Mouse (Mus musculus): ENCODE measurements around the gene Rspo1. TPM values are rescaled to one million over a fixed set of nuclear protein-coding genes. Genes with fewer than 3 reads are reported as not detected.

Rspo1 gene
- polyA plus RNA-seq, 1 experiment = 0.04 TPM

DNA sequence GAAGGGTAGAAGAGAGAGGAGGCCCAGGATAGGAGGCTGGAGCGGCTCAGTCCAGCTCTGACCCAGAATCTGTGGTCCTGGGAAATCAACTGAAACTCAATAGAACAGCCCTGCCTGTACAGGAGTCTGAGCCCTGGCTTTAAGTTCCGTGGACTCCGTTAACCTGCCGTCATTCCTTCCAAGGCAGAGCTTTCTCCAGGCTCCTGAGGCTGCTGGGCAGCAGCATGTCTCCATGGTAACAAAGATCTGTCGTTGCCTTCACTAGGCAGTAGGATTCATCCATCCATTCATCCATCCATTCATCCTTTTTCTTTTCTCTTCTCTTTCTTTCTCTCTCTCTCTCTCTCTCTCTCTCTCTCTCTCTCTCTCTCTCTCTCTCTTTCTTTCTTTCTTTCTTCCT lies 15.6 kb upstream of the Rspo1 start:
- Histone ChIP-seq H3K79me3 (ENCODE audit: low read depth) (no peaks in the 10 kb centered on the region), H3K27me3 (ENCODE audit: control insufficient read depth, insufficient read depth, insufficient read length) (peaks cover 87% of the 10 kb centered on the region), H3K4me3 (ENCODE audit: insufficient read depth, poor library complexity, severe bottlenecking) (no peak overlapping the region), H3K79me2 (ENCODE audit: control insufficient read depth, insufficient read depth) (no peaks in the 10 kb centered on the region), H3ac (ENCODE audit: control insufficient read depth, insufficient read length, low read depth) (no peak overlapping the region), H3K36me3 (ENCODE audit: control insufficient read depth, insufficient read depth) (no peaks in the 10 kb centered on the region)
- no peak for TF ChIP-seq MYOG (IDR thresholded peaks at IDR 0.05; ENCODE audit: control insufficient read depth, extremely low read depth, insufficient read length)
- TF ChIP-seq MAX (IDR thresholded peaks at IDR 0.05) = no peak
- no peak for TF ChIP-seq USF1 (IDR thresholded peaks at IDR 0.05; ENCODE audit: low read depth)
- no peak for TF ChIP-seq CTCF (IDR thresholded peaks at IDR 0.05; ENCODE audit: control insufficient read depth, insufficient read depth, insufficient read length)
- TF ChIP-seq FOSL1 (IDR thresholded peaks at IDR 0.05; ENCODE audit: insufficient read depth, low read length, poor library complexity, severe bottlenecking) = no peak
- TF ChIP-seq MYOD1 (IDR thresholded peaks at IDR 0.05; ENCODE audit: control insufficient read depth, insufficient read length, low read depth) = no peak
- no peak for TF ChIP-seq CEBPB (IDR thresholded peaks at IDR 0.05; ENCODE audit: low read depth)

DNA sequence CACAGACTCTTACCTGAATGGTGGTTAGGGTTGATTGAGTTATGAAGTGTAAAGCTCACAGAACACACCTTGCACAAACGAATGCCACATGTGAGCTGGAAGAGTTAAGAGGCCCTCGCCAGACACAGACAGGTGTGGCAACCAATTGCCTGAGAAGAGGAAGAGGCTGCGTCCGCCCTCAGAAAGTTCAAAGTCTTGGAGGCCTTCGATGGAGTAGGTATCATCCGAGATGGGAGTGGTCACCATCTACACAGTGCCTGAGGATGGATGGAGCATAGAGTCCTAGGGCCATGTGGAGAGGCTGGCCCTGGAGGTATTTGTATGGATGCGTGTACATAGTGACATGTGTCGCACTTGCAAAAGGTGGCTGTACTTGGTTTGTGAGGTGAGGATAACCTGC lies 15.1 kb upstream of the Rspo1 start:
- Histone ChIP-seq H3ac (ENCODE audit: control insufficient read depth, insufficient read length, low read depth) (no peak overlapping the region), H3K36me3 (ENCODE audit: control insufficient read depth, insufficient read depth) (no peaks in the 10 kb centered on the region), H3K4me3 (ENCODE audit: insufficient read depth, poor library complexity, severe bottlenecking) (no peak overlapping the region), H3K79me3 (ENCODE audit: low read depth) (no peaks in the 10 kb centered on the region), H3K79me2 (ENCODE audit: control insufficient read depth, insufficient read depth) (no peaks in the 10 kb centered on the region), H3K27me3 (ENCODE audit: control insufficient read depth, insufficient read depth, insufficient read length) (peaks cover 88% of the 10 kb centered on the region)
- TF ChIP-seq USF1 (IDR thresholded peaks at IDR 0.05; ENCODE audit: low read depth) = no peak
- no peak for TF ChIP-seq CTCF (IDR thresholded peaks at IDR 0.05; ENCODE audit: control insufficient read depth, insufficient read depth, insufficient read length)
- TF ChIP-seq FOSL1 (IDR thresholded peaks at IDR 0.05; ENCODE audit: insufficient read depth, low read length, poor library complexity, severe bottlenecking) = no peak
- TF ChIP-seq MYOD1 (IDR thresholded peaks at IDR 0.05; ENCODE audit: control insufficient read depth, insufficient read length, low read depth) = no peak
- no peak for TF ChIP-seq MAX (IDR thresholded peaks at IDR 0.05)
- no peak for TF ChIP-seq CEBPB (IDR thresholded peaks at IDR 0.05; ENCODE audit: low read depth)
- TF ChIP-seq MYOG (IDR thresholded peaks at IDR 0.05; ENCODE audit: control insufficient read depth, extremely low read depth, insufficient read length) = no peak

DNA sequence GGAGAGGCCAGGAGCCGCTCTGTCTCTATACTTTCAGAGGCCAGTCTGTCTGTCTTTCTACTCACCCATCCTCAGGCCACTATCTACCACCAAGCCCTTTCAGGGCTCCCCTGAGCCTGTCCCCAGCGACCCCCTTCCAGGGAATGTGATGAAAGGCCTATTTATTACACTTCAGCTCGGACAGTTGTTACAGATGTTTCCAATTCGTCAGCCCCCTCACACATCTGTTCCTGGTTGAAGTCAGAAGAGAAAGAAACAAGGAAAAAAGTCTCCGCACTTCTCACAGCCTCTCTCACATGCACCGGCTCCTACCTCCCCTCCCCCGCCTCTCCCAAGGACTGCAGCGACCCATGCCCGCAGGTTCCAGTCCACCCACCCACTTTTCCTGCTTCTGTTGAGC lies 13.9 kb upstream of the Rspo1 start:
- H3ac ChIP-seq (ENCODE audit: control insufficient read depth, insufficient read length, low read depth) = no peak overlapping the region
- H3K27me3 ChIP-seq (ENCODE audit: control insufficient read depth, insufficient read depth, insufficient read length) = peaks cover 92% of the 10 kb centered on the region
- no peaks in the 10 kb centered on the region for H3K79me2 ChIP-seq (ENCODE audit: control insufficient read depth, insufficient read depth)
- TF ChIP-seq MYOD1 (IDR thresholded peaks at IDR 0.05; ENCODE audit: control insufficient read depth, insufficient read length, low read depth) = no peak
- TF ChIP-seq CTCF (IDR thresholded peaks at IDR 0.05; ENCODE audit: control insufficient read depth, insufficient read depth, insufficient read length) = no peak
- TF ChIP-seq MAX (IDR thresholded peaks at IDR 0.05) = no peak
- TF ChIP-seq USF1 (IDR thresholded peaks at IDR 0.05; ENCODE audit: low read depth) = no peak
- H3K36me3 ChIP-seq (ENCODE audit: control insufficient read depth, insufficient read depth) = no peaks in the 10 kb centered on the region
- H3K79me3 ChIP-seq (ENCODE audit: low read depth) = no peaks in the 10 kb centered on the region
- H3K4me3 ChIP-seq (ENCODE audit: insufficient read depth, poor library complexity, severe bottlenecking) = no peak overlapping the region

DNA sequence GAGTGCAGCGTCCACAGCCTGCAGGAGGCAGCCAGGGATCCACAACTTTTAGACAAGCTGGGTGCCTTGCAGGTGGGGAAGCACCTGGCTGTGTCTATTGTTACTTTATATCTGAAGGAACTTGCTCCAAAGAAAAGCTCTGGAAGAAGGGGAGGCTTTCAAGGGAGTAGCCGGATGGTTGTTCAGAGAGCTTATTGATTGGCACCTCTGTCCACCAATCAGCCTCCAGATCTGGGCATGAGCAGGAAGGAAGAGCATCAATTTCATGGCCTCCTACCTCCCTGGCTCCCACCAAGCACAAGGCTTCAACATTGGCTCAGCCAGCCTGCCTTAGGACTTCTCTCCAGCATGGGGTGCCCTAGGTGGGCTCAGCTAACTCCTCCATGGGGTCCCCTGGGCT lies 12.9 kb upstream of the Rspo1 start:
- TF ChIP-seq USF1 (IDR thresholded peaks at IDR 0.05; ENCODE audit: low read depth) (no peak), MAX (IDR thresholded peaks at IDR 0.05) (no peak), MYOG (IDR thresholded peaks at IDR 0.05; ENCODE audit: control insufficient read depth, extremely low read depth, insufficient read length) (no peak), CTCF (IDR thresholded peaks at IDR 0.05; ENCODE audit: control insufficient read depth, insufficient read depth, insufficient read length) (no peak), CEBPB (IDR thresholded peaks at IDR 0.05; ENCODE audit: low read depth) (no peak), MYOD1 (IDR thresholded peaks at IDR 0.05; ENCODE audit: control insufficient read depth, insufficient read length, low read depth) (no peak), FOSL1 (IDR thresholded peaks at IDR 0.05; ENCODE audit: insufficient read depth, low read length, poor library complexity, severe bottlenecking) (no peak)
- H3ac ChIP-seq (ENCODE audit: control insufficient read depth, insufficient read length, low read depth) = no peak overlapping the region
- H3K79me3 ChIP-seq (ENCODE audit: low read depth) = no peaks in the 10 kb centered on the region
- H3K4me3 ChIP-seq (ENCODE audit: insufficient read depth, poor library complexity, severe bottlenecking) = no peak overlapping the region
- peaks cover 91% of the 10 kb centered on the region for H3K27me3 ChIP-seq (ENCODE audit: control insufficient read depth, insufficient read depth, insufficient read length)
- no peaks in the 10 kb centered on the region for H3K36me3 ChIP-seq (ENCODE audit: control insufficient read depth, insufficient read depth)
- no peaks in the 10 kb centered on the region for H3K79me2 ChIP-seq (ENCODE audit: control insufficient read depth, insufficient read depth)

DNA sequence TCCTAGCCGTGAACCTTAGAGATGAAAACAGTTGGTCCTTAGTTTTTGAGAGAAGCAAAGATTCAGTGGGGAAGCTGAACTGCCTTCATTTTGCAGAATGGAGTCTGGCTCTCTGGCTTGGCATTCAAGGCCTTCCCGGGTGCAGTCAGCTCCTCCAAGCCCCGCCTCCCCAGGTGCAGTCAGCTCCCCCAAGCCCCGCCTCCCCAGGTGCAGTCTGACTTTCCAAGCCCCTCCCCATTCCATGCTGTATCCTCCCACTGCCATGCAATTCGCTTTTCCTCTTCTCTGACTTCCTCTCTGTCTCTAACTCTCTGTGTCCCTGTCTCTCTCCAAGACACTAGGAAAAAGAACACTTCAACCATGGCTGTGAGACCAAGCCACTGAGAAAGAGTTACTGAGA lies 8.0 kb upstream of the Rspo1 start:
- H3ac ChIP-seq (ENCODE audit: control insufficient read depth, insufficient read length, low read depth) = no peak overlapping the region
- TF ChIP-seq USF1 (IDR thresholded peaks at IDR 0.05; ENCODE audit: low read depth) (no peak), CEBPB (IDR thresholded peaks at IDR 0.05; ENCODE audit: low read depth) (no peak), MYOG (IDR thresholded peaks at IDR 0.05; ENCODE audit: control insufficient read depth, extremely low read depth, insufficient read length) (no peak), MYOD1 (IDR thresholded peaks at IDR 0.05; ENCODE audit: control insufficient read depth, insufficient read length, low read depth) (no peak), CTCF (IDR thresholded peaks at IDR 0.05; ENCODE audit: control insufficient read depth, insufficient read depth, insufficient read length) (no peak), MAX (IDR thresholded peaks at IDR 0.05) (no peak), FOSL1 (IDR thresholded peaks at IDR 0.05; ENCODE audit: insufficient read depth, low read length, poor library complexity, severe bottlenecking) (no peak)
- H3K27me3 ChIP-seq (ENCODE audit: control insufficient read depth, insufficient read depth, insufficient read length) = peaks cover 82% of the 10 kb centered on the region
- no peaks in the 10 kb centered on the region for H3K79me2 ChIP-seq (ENCODE audit: control insufficient read depth, insufficient read depth)
- H3K4me3 ChIP-seq (ENCODE audit: insufficient read depth, poor library complexity, severe bottlenecking) = no peak overlapping the region
- no peaks in the 10 kb centered on the region for H3K36me3 ChIP-seq (ENCODE audit: control insufficient read depth, insufficient read depth)
- H3K79me3 ChIP-seq (ENCODE audit: low read depth) = no peaks in the 10 kb centered on the region

DNA sequence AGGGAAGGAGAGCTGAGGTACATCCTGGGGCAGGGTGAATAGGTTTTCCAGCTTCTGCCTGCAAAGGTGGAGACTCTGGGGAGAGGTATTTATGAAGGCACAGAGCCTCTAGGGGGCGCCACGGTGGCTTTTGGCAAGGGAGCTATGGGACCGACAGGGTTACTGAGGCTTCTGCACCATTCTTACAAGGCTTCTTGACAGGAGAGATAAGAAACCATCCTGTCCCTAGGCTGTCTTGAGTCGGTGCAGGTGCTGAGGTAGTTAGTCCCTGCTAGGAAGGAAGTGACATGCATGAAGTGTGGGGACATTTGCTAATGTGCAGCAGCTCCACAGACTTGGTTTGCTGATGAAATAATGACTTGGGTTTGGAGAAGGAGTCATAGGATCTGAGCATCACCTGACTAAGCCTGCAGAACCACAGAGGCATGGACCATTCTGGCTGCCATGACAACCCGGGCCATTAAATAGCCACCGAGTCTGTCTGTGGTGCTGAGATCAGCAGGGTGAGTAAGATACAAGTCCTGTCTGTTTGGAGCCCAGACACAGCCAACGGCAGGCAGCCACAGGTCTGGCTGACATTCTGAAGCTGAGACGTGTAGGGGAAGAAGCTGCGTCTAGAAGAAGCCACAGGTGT lies 2.2 kb upstream of the Rspo1 start:
- no peaks in the 10 kb centered on the region for H3K36me3 ChIP-seq (ENCODE audit: control insufficient read depth, insufficient read depth)
- no peak overlapping the region for H3ac ChIP-seq (ENCODE audit: control insufficient read depth, insufficient read length, low read depth)
- TF ChIP-seq MYOD1 (IDR thresholded peaks at IDR 0.05; ENCODE audit: control insufficient read depth, insufficient read length, low read depth) = no peak
- TF ChIP-seq CTCF (IDR thresholded peaks at IDR 0.05; ENCODE audit: control insufficient read depth, insufficient read depth, insufficient read length) = no peak
- TF ChIP-seq CEBPB (IDR thresholded peaks at IDR 0.05; ENCODE audit: low read depth) = no peak
- TF ChIP-seq FOSL1 (IDR thresholded peaks at IDR 0.05; ENCODE audit: insufficient read depth, low read length, poor library complexity, severe bottlenecking) = no peak
- TF ChIP-seq MAX (IDR thresholded peaks at IDR 0.05) = no peak
- TF ChIP-seq USF1 (IDR thresholded peaks at IDR 0.05; ENCODE audit: low read depth) = no peak
- TF ChIP-seq MYOG (IDR thresholded peaks at IDR 0.05; ENCODE audit: control insufficient read depth, extremely low read depth, insufficient read length) = no peak
- H3K4me3 ChIP-seq (ENCODE audit: insufficient read depth, poor library complexity, severe bottlenecking) = no peak overlapping the region
- H3K27me3 ChIP-seq (ENCODE audit: control insufficient read depth, insufficient read depth, insufficient read length) = peaks cover 92% of the 10 kb centered on the region
- no peaks in the 10 kb centered on the region for H3K79me2 ChIP-seq (ENCODE audit: control insufficient read depth, insufficient read depth)
- H3K79me3 ChIP-seq (ENCODE audit: low read depth) = no peaks in the 10 kb centered on the region

All from C2C12 (cell line).